Mouse (Mus musculus): ENCODE measurements around the gene Krt75.
"Not testable (repeated sequence)": the region's sequence is repeated elsewhere in the genome, so short reads cannot be mapped to it uniquely, and the experiment has no call there.

Gene Krt75

DNA sequence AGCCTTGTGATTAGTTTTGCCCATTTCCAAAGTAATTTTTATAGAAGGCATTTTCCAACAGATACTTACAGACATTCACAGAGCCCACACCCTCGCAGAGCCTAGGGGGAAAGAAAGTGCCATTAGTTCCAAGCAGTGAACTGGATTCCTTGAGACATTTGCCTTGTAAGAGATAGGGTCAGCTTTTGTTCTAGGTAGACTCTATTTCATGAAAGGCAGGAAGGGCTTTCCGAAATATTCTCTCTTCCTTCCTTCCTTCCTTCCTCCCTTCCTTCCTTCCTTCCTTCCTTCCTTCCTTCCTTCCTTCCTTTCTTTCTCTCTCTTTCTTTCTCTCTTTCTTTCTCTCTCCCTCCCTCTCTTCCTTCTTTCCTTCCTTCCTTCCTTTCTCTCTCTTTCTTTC, 56.5 kb downstream of the Krt75 start, which contains the start of gene Gm49425:
TSS of gene Gm49425 (minus strand) at position 101 of the 400 bp plus-strand sequence.
- DNase-seq (ENCODE audit: low spot score in 2 of 2) = not testable (repeated sequence)
